Mouse (Mus musculus): ENCODE results near the gene Cacna1c.

DNA sequence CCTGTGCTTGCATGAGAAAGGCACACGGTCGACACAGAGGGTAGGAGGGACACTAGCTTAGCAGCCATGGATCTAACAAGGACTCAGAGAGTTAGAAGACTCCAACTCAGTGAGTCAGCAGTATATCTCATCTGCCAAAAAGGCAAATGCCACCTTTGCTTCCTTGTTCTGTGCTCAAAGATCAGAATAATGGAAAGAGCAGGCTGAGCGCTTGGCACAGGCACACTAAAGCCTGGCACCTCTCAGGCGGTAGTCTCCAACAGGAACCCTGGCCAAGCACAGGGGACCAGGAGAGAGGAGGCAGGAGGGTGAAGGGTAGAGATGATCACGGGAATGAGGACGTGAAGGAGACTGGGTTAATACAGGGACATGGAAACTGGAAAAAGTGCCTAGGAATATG, 119.0 kb downstream of the Cacna1c start:
- TF ChIP-seq POLR2A (IDR thresholded peaks at IDR 0.05; ENCODE audit: insufficient read depth, low read length) (no peak), CTCF (IDR thresholded peaks at IDR 0.05; ENCODE audit: low read depth, low read length) (no peak)

All from ES-Bruce4 (cell line).